Mouse (Mus musculus) Patski (cell line): Measurements from ENCODE around the gene Hist1h2af. TPM values are rescaled to one million over a fixed set of nuclear protein-coding genes. Genes with fewer than 3 reads are reported as not detected.

ENCODE experiments used
- ATAC-seq: fragments of 100-300 bp; one replicate; pipeline ENCODE4 v1.8.0; 2021
- CTCF ChIA-PET: fragments of 350-600 bp; sonication (Branson Sonifier 250); formaldehyde crosslinking; loops from one replicate; lab custom pipeline; 2022; ENCODE audit warnings: inconsistent platforms; lab: Charles Lee
- POLR2A ChIA-PET: fragments of 350-600 bp; sonication (Branson Sonifier 250); formaldehyde crosslinking; loops from one replicate; lab custom pipeline; 2022; ENCODE audit warnings: antibody characterized with exemption, inconsistent platforms; lab: Charles Lee
- DNase-seq: peaks from one replicate; pipeline ENCODE4 v3.0.0-alpha.2; 2011; ENCODE audit warnings: low read depth, low spot score
- H3K27me3 ChIP-seq: fragments of 371-371 bp; one replicate; pipeline ENCODE4 v1.5.1; 2021
- CTCF ChIP-seq: fragments of 100-300 bp; IDR thresholded peaks from one replicate; pipeline ENCODE4 v1.5.1; 2021
- in situ Hi-C: fragments of 300-500 bp; cut with MboI; formaldehyde crosslinking; loops from 3 replicates; pipeline ENCODE4 v1.11.1; 2018; ENCODE audit warnings: low pct_unique_long_range_greater_than_20kb, mixed read lengths
- polyA plus RNA-seq: library from polyadenylated mRNA; unstranded; gene quantifications from one replicate; pipeline ENCODE4 v1.2.3, GENCODE M21; 2021

Hist1h2af gene
- polyA plus RNA-seq, 1 experiment from 2014 or later, result 1.3 TPM

GRCm38 (mm10) chr13:23500424-23501200 is 33.1 kb upstream of the Hist1h2af start:
- DNase-seq (no peak), ATAC-seq (no peak)
- no peaks in the 10 kb centered on the region for H3K27me3 ChIP-seq
- in situ Hi-C loops, result no loop called here
- ChIA-PET CTCF (no interaction called here), POLR2A (no interaction called here)
- no peak for TF ChIP-seq CTCF

DNA sequence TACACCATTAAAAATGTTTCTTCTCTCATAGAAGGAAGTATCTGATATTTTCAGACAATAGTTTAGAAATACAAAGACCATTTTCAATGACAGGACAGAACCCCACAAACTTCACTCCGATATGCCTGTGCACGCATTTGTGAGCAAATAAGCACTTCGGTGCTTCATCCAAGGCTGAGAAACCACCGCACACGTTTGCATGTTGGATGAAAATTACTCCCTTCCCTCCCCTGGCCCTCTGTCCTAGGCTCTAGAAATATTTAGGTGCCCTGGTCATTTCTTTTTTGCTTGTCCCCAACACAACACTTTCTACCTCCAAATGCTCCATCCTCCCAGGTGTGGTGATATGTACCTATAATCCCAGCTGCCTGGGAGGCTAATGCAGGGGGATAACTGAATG is 32.2 kb upstream of the Hist1h2af start:
- CTCF ChIA-PET, result interaction anchor here (1.0 kb wide), 1 partner anchor 23 kb away, joined by 4 read pairs; no protein-coding TSS in a partner anchor
- no peak for TF ChIP-seq CTCF
- ATAC-seq, result no peak
- no peaks in the 10 kb centered on the region for H3K27me3 ChIP-seq
- no peak for DNase-seq
- POLR2A ChIA-PET, result no interaction called here
- in situ Hi-C loops, result no loop called here

GRCm38 (mm10) chr13:23502031-23502567 is 31.6 kb upstream of the Hist1h2af start:
- ChIA-PET CTCF (interaction anchor here (1.0 kb wide), 1 partner anchor 23 kb away, joined by 4 read pairs; no protein-coding TSS in a partner anchor), POLR2A (no interaction called here)
- ATAC-seq, result no peak
- H3K27me3 ChIP-seq, result no peaks in the 10 kb centered on the region
- TF ChIP-seq CTCF, result no peak
- DNase-seq, result no peak
- in situ Hi-C loops, result no loop called here

GRCm38 (mm10) chr13:23502916-23503315 is 30.8 kb upstream of the Hist1h2af start:
- CTCF ChIA-PET, result no interaction called here
- no peaks in the 10 kb centered on the region for H3K27me3 ChIP-seq
- ATAC-seq, result no peak
- POLR2A ChIA-PET, result no interaction called here
- TF ChIP-seq CTCF, result no peak
- no peak for DNase-seq
- in situ Hi-C loops, result no loop called here

GRCm38 (mm10) chr13:23503797-23504196 is 29.9 kb upstream of the Hist1h2af start:
- ATAC-seq, result no peak
- in situ Hi-C loops, result no loop called here
- ChIA-PET CTCF (no interaction called here), POLR2A (no interaction called here)
- no peak for DNase-seq
- TF ChIP-seq CTCF, result no peak
- H3K27me3 ChIP-seq, result no peaks in the 10 kb centered on the region

DNA sequence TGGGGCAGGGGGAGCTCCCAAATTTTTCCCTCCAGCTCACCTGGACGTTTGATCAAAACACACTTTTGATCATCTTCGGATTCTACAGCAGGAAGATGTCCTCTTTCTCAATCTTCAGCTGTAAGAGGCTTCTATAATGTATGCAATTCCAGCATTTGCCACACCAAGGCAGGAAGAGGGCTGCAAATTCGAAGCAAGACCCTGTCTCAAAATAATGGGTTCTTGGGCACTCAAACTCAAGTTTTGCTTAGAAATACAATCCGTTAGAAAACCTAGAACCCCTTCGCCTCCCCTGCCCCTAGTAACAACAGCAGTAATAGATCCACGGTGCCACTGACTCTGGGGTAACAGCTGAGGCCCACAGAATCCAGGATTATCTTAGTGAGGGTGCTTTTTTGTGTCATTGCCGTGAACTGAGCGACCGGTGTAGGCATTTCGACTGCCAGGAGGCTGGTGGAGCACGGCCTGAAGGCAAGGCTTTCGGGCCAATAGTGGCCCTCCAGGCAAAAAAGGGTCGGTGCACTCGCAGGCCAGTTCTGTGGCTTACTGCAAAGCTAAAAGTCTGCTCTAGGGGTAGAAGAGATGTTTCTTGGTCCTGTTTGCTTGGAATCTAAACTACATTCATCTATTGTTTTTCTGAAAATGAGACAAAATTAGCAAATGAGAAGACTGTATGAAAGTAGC is 27.9 kb upstream of the Hist1h2af start:
- no peak for ATAC-seq
- no peaks in the 10 kb centered on the region for H3K27me3 ChIP-seq
- CTCF ChIA-PET, result interaction anchor here (1.1 kb wide), 1 partner anchor 11 kb away, joined by 4 read pairs; no protein-coding TSS in a partner anchor
- TF ChIP-seq CTCF, result no peak
- in situ Hi-C loops, result no loop called here
- POLR2A ChIA-PET, result no interaction called here
- DNase-seq, result no peak

- TF ChIP-seq CTCF, result no peak
- ChIA-PET CTCF (no interaction called here), POLR2A (no interaction called here)
- in situ Hi-C loops, result no loop called here
- no peak for DNase-seq
- ATAC-seq, result no peak
- H3K27me3 ChIP-seq, result no peaks in the 10 kb centered on the region
Measured at GRCm38 (mm10) chr13:23506351-23506750, 27.4 kb upstream of the Hist1h2af start.

DNA sequence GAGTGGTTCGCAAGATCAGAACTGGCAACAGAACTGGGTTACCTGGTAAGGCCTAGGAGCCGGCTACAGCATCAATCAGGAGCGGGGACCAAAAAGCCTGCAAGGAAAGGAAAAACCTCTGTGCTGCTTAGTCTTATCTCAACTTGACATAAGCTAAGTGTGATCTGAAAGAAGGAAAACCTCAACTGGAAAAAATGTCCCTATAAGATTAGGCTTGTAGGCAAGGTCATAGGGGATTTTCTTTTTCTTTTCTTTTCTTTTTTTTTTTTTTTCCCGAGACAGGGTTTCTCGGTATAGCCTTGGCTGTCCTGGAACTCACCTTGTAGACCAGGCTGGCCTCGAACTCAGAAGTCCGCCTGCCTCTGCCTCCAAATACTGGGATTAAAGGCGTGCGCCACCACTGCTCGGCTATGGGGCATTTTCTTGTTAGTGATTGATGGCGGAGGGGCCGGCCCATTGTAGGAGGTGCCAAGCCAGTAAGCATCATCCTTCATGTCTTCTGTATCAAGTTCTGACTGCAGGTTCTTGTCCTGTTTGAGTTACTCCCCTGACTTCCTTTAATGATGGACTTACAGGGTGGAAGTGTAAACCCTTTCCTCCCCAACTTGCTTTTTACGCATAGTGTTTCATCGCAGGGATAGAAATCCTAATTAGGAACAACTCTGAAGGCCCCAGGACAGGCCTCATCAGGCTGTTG is 26.7 kb upstream of the Hist1h2af start:
- ATAC-seq, result no peak
- POLR2A ChIA-PET, result no interaction called here
- TF ChIP-seq CTCF, result no peak
- CTCF ChIA-PET, result no interaction called here
- DNase-seq, result no peak
- no peaks in the 10 kb centered on the region for H3K27me3 ChIP-seq
- in situ Hi-C loops, result no loop called here

DNA sequence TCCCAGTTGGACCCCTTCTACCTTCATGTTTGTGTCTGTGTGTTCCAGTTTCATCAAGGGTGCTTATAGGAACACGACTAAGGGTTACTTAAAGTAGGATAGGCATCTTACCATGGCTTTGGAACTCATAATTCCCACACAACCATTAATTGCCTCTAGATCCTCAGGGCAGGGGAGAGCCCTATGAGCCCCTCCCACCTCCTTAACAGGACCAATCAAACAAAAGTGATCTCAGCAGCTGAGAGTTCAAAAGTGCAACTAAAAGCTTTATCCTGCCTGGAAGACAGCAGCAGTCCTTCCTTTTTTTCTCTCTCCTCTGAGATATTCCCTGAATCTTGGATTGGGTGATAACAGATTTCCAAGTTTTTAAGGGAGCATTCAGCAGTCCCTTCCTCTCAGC is 23.6 kb upstream of the Hist1h2af start:
- no peak for ATAC-seq
- DNase-seq, result no peak
- ChIA-PET CTCF (no interaction called here), POLR2A (no interaction called here)
- no peaks in the 10 kb centered on the region for H3K27me3 ChIP-seq
- in situ Hi-C loops, result loop anchor here (10.0 kb wide), 1 partner anchor 215 kb away; no protein-coding TSS in a partner anchor
- TF ChIP-seq CTCF, result no peak

GRCm38 (mm10) chr13:23513517-23513916 is 20.2 kb upstream of the Hist1h2af start:
- CTCF ChIA-PET, result interaction anchor here (1.3 kb wide), 1 partner anchor 47 kb away, joined by 3 read pairs; no protein-coding TSS in a partner anchor
- ATAC-seq (no peak), DNase-seq (no peak)
- TF ChIP-seq CTCF, result no peak
- H3K27me3 ChIP-seq, result no peaks in the 10 kb centered on the region
- POLR2A ChIA-PET, result no interaction called here
- in situ Hi-C loops, result loop anchor here (10.0 kb wide), 1 partner anchor 219 kb away; no protein-coding TSS in a partner anchor
